9 mouse cellular contexts compared by ENCODE assay signal in the genomic region with DNA sequence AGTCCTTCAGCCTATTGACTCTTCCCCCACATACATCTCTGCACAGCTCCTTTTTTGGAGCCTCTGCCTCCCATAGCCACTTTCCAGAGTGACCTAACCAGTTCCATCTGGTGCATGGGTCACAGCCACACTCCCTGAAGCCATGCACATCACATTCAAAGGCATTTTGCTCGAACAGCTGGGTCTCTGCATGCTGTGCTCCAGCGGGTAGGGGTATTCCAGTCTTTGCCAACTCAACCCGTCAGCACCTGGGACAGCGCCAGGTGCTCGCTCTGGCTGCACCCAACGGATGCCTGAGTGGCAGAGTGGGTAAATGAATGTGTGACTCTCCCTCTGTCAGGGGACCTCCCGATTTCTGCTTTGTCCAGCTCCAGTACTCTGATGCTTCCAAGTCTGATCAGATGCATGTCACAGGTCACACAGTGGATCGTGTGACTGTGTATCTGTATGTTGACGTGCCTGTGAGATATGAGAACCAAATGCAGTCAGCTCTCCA.
DNase-seq lines count a peak whose midpoint lies in the region; ATAC-seq and TF ChIP-seq lines count a peak whose summit lies in the region.
"Had no signal": no experiment of that assay in that cellular context is flagged by ENCODE, and none has a peak within 500 bp of the region (broad histone marks: within the 10 kb centered on the region; RNA-seq: fewer than 3 reads in every experiment).

No protein-coding gene starts in this region.

- no peak for TF ChIP-seq POLR2A in kidney, adult 2 months (IDR thresholded peaks at IDR 0.05; ENCODE audit: low read depth, low read length)

- WGBS in kidney, postnatal 0 days: 6% methylated on average over 9 of the region's 9 CpGs
- WGBS in kidney, adult 2 months: 10% methylated on average over 9 of the region's 9 CpGs

- H3K27me3 ChIP-seq in kidney, postnatal 0 days (ENCODE audit: insufficient read depth, low read length): no peaks in the 10 kb centered on the region
- H3K27me3 ChIP-seq in kidney, adult 2 months (replicated peaks; ENCODE audit: control insufficient read depth, insufficient read depth, low read length): no peaks in the 10 kb centered on the region

- H3K9ac ChIP-seq in kidney, postnatal 0 days (ENCODE audit: low read depth, low read length): no peak overlapping the region
- H3K9ac ChIP-seq: liver, embryonic 13.5 days had no signal

- H3K4me1 ChIP-seq in kidney, postnatal 0 days (replicated peaks; ENCODE audit: insufficient read depth, low read length): no peaks in the 10 kb centered on the region
- no peaks in the 10 kb centered on the region for H3K4me1 ChIP-seq in kidney, adult 2 months (ENCODE audit: control insufficient read depth, insufficient read depth, low read length)
- H3K4me1 ChIP-seq: liver, embryonic 13.5 days had no signal

- DNase-seq in kidney, postnatal 0 days (ENCODE audit: low spot score): peak; percentile 71
- no peak for DNase-seq in kidney, adult 2 months
- peak; percentile 79 for DNase-seq in adipocyte (ENCODE audit: low spot score)
- peak; percentile 56 for DNase-seq in fat pad, adult 2 months (ENCODE audit: extremely low read depth, low read depth, low spot score)
- DNase-seq in left cerebral cortex, postnatal 10 days (ENCODE audit: extremely low spot score in 1 of 2, low spot score in 2 of 2): no peak
- DNase-seq in layer of hippocampus, adult 9-10 months (ENCODE audit: low spot score): no peak
- no peak for DNase-seq in B cell, adult 2 months
- DNase-seq: liver, embryonic 13.5 days had no signal

- H3K27ac ChIP-seq in kidney, postnatal 0 days: no peak overlapping the region
- no peak overlapping the region for H3K27ac ChIP-seq in kidney, adult 2 months (ENCODE audit: insufficient read depth, low read depth, low read length)
- H3K27ac ChIP-seq: liver, embryonic 13.5 days had no signal

- intact Hi-C loops in left cerebral cortex, postnatal 10 days (cut with DNase I): loop anchor here (10.0 kb wide), 1 partner anchor 179 kb away; no protein-coding TSS in a partner anchor

- H3K4me3 ChIP-seq in kidney, postnatal 0 days (replicated peaks; ENCODE audit: low read depth, low read length): no peak overlapping the region
- no peak overlapping the region for H3K4me3 ChIP-seq in kidney, adult 2 months (ENCODE audit: insufficient read depth, low read depth, low read length)
- H3K4me3 ChIP-seq: liver, embryonic 13.5 days had no signal

- no peaks in the 10 kb centered on the region for H3K9me3 ChIP-seq in kidney, postnatal 0 days (replicated peaks; ENCODE audit: low read length)
- H3K9me3 ChIP-seq: liver, embryonic 13.5 days had no signal

- ATAC-seq in kidney, postnatal 0 days (replicated peaks; ENCODE audit: low FRiP score, low read depth): no peak
- ATAC-seq in megakaryocyte progenitor cell, adult 5-6 weeks (replicated peaks; ENCODE audit: poor library complexity): 0 out of 2 replicates have a peak, but pooled peaks have one; percentile 46

- no peak overlapping the region for H3K4me2 ChIP-seq in kidney, postnatal 0 days (ENCODE audit: low read length)
- H3K4me2 ChIP-seq: liver, embryonic 13.5 days had no signal

- no peak for TF ChIP-seq CTCF in kidney, postnatal 0 days (IDR thresholded peaks at IDR 0.05; ENCODE audit: low read depth)
- no peak for TF ChIP-seq CTCF in kidney, adult 2 months (conservative IDR thresholded peaks at IDR 0.05; ENCODE audit: insufficient read depth, insufficient read length, low read depth, low read length)

- H3K36me3 ChIP-seq in kidney, postnatal 0 days (ENCODE audit: insufficient read depth, low read length): no peaks in the 10 kb centered on the region
- no peaks in the 10 kb centered on the region for H3K36me3 ChIP-seq in kidney, adult 2 months (ENCODE audit: control insufficient read depth, insufficient read depth, low read length)
- H3K36me3 ChIP-seq: liver, embryonic 13.5 days had no signal

Comparison
In these comparisons a context has a peak if more than half of its experiments do, and no peak if none do; other contexts are left out.
1. DNase-seq: peak in kidney, postnatal 0 days (single experiment), adipocyte (single experiment) and fat pad, adult 2 months (single experiment); none in kidney, adult 2 months (single experiment), left cerebral cortex, postnatal 10 days (0 of 2), layer of hippocampus, adult 9-10 months (single experiment) and B cell, adult 2 months (0 of 2).